Mouse (Mus musculus) kidney, embryonic 16.5 days (tissue): ENCODE results near the gene Ptpn7. TPM values are rescaled to one million over a fixed set of nuclear protein-coding genes. Genes with fewer than 3 reads are reported as not detected.
A peak's percentile ranks its signal among the peaks of the same experiment; 100 is the strongest.

Experiments
- ATAC-seq: fragments of 200-750 bp; cut with Nextera tagmentation; 2 replicates; pipeline ENCODE4 v1.8.0; 2017; ENCODE audit warnings: moderate TSS enrichment; ENCODE audit not compliant: low FRiP score, low TSS enrichment
- H3K27ac ChIP-seq: fragments of 300-500 bp; sonication (generic); 2 replicates; pipeline ENCODE4 v1.5.1; 2014; ENCODE audit warnings: low read length
- H3K27me3 ChIP-seq: fragments of 300-500 bp; sonication (generic); 2 replicates; pipeline ENCODE4 v1.6.1; 2014; ENCODE audit warnings: low read length, control low read depth, mixed read lengths; ENCODE audit not compliant: insufficient read depth
- H3K36me3 ChIP-seq: fragments of 300-500 bp; sonication (generic); 2 replicates; pipeline ENCODE4 v1.6.1; 2014; ENCODE audit warnings: low read length, control low read depth, mixed read lengths; ENCODE audit not compliant: insufficient read depth
- H3K4me1 ChIP-seq: fragments of 300-500 bp; sonication (generic); 2 replicates; pipeline ENCODE4 v1.6.1; 2014; ENCODE audit warnings: low read length, control low read depth, mixed read lengths; ENCODE audit not compliant: insufficient read depth
- H3K4me2 ChIP-seq: fragments of 300-500 bp; sonication (generic); replicated peaks from 2 replicates; pipeline ENCODE4 v1.6.1; 2014; ENCODE audit warnings: low read depth, low read length
- H3K4me3 ChIP-seq: fragments of 300-500 bp; sonication (generic); 2 replicates; pipeline ENCODE4 v1.5.1; 2014; ENCODE audit warnings: mild to moderate bottlenecking, low read length
- H3K9ac ChIP-seq: fragments of 300-500 bp; sonication (generic); replicated peaks from 2 replicates; pipeline ENCODE4 v1.6.1; 2014; ENCODE audit warnings: low read length
- H3K9me3 ChIP-seq: fragments of 300-500 bp; sonication (generic); 2 replicates; pipeline ENCODE4 v1.6.1; 2016; ENCODE audit warnings: low read length, control low read depth
- WGBS: fragments of 180-500 bp; shearing (Covaris S2); extraction: QIAGEN DNeasy Blood & Tissue Kit; methylation state at CpG from one replicate; pipeline ENCODE4 v1.1.7; 2014; 5-methylcytosine and 5-hydroxymethylcytosine counted together
- polyA plus RNA-seq: library from polyadenylated mRNA; unstranded; fragments of >200 nt; fragmentation: Nextera tagmentation; extraction: Ambion mirVana; gene quantifications from 2 replicates; pipeline ENCODE4 v1.2.1, GENCODE M21; 2015

The Ptpn7 gene
- polyA plus RNA-seq, 1 experiment from 2014 or later, result 1.6 TPM

DNA sequence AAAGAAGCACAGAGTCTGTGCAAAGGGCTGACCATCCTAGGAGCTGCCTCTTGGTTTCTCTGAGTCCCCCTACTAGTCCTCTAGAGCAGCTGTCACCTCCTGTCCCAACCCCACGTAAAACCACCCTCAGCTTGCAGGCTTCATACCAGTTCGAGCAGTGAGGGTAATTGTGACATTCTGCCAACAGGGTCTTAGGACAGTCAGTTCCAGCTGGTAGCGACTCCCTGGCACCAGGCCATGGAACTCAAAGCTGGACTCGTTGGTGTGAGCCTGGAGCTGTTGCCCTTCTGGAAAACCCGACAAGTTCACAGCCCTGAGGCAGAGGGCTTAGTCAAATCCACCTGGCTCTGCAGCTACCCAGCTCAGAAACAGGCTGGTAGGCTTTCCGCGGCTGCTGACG lies 6.5 kb upstream of the Ptpn7 start:
- Histone ChIP-seq H3K9me3 (no peaks in the 10 kb centered on the region), H3K36me3 (no peaks in the 10 kb centered on the region), H3K4me3 (no peak overlapping the region), H3K9ac (no peak overlapping the region), H3K27ac (no peak overlapping the region), H3K4me1 (peaks cover 25% of the 10 kb centered on the region), H3K4me2 (no peak overlapping the region), H3K27me3 (0 out of 2 replicates have a peak, but pooled peaks cover 3% of the 10 kb centered on the region)
- no peak for ATAC-seq
- WGBS, result 59% methylated on average over 8 of the region's 8 CpGs

GRCm38 (mm10) chr1:135126443-135127027 lies 6.0 kb upstream of the Ptpn7 start:
- no peaks in the 10 kb centered on the region for H3K36me3 ChIP-seq
- WGBS, result 37% methylated on average over 4 of the region's 4 CpGs
- H3K27ac ChIP-seq, result no peak overlapping the region

DNA sequence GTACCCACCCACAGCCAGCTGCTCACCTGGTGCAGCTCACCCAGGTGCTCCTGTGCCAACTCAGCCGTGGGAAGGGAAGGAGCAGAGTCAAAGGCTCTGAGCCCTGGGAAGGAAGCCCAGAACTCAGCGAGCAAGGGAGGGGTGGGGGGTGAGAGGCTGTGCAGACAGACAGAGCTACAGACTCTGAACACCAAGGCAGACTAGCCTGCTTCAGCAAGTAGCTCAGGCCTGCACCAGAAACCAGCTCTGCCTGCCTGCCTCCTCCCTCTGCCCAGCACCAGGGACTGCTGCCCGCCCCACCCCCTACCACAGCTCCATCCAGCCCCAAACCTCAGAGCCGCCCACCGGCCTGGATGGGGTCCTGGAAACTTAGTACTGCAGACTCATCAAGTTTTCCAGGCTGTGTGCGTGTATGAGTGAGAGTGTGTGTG lies 4.5 kb upstream of the Ptpn7 start:
- peak; percentile 9; the same call in 1 of the 2 replicates for ATAC-seq
- Histone ChIP-seq H3K9ac (no peak overlapping the region), H3K27me3 (0 out of 2 replicates have a peak, but pooled peaks cover 3% of the 10 kb centered on the region), H3K36me3 (no peaks in the 10 kb centered on the region), H3K9me3 (no peaks in the 10 kb centered on the region), H3K4me3 (no peak overlapping the region), H3K4me2 (no peak overlapping the region), H3K27ac (no peak overlapping the region), H3K4me1 (peaks cover 39% of the 10 kb centered on the region)
- WGBS, result 49% methylated on average over 6 of the region's 6 CpGs

More at GRCm38 (mm10) chr1:135126443-135127027, 6.0 kb upstream of the Ptpn7 start:
- H3K4me3 ChIP-seq, result no peak overlapping the region
- 0 out of 2 replicates have a peak, but pooled peaks cover 3% of the 10 kb centered on the region for H3K27me3 ChIP-seq
- no peaks in the 10 kb centered on the region for H3K9me3 ChIP-seq
- peaks cover 31% of the 10 kb centered on the region for H3K4me1 ChIP-seq
- H3K9ac ChIP-seq, result no peak overlapping the region
- no peak overlapping the region for H3K4me2 ChIP-seq
- no peak for ATAC-seq

GRCm38 (mm10) chr1:135128986-135129385 lies 3.5 kb upstream of the Ptpn7 start:
- Histone ChIP-seq H3K9me3 (no peaks in the 10 kb centered on the region), H3K4me3 (no peak overlapping the region), H3K4me2 (no peak overlapping the region), H3K27me3 (0 out of 2 replicates have a peak, but pooled peaks cover 3% of the 10 kb centered on the region), H3K9ac (no peak overlapping the region), H3K36me3 (no peaks in the 10 kb centered on the region), H3K4me1 (peaks cover 40% of the 10 kb centered on the region), H3K27ac (no peak overlapping the region; the same call in 1 of the 2 replicates)
- no peak for ATAC-seq
- 32% methylated on average over 9 of the region's 9 CpGs for WGBS

DNA sequence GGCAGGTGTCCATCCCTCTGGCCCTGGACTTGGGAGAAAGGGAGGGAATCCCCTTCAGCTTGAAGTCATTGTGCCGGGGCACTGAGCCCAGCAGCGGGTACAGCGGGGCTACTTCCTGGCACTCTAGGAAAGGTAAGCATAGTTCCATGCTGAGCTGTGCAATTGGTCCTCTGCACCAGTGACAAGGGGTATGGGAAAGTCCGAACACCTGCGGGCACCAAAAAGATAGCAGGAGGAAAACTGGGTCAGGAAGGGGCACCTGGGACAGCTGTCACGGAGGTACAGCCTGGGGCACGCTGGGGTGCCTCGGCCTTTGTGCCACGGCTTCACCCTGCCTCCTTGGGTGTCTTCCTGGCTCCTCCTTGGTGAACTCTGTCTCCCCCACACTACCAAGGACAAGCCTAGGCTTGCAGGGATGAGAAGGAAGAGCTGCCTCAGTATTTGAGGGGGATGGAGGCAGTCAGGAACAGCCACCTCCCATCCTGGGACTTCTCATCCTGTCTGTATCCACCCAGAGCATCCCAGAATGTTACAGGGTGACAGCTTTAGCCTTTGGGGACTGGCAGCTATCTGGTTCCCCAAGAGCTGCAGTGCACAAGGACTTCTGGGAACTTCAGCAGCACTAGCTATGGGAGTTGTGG lies 2.8 kb upstream of the Ptpn7 start:
- WGBS, result 65% methylated on average over 9 of the region's 9 CpGs
- 0 out of 2 replicates have a peak, but pooled peaks cover 3% of the 10 kb centered on the region for H3K27me3 ChIP-seq
- no peak overlapping the region for H3K4me3 ChIP-seq
- H3K9ac ChIP-seq, result no peak overlapping the region
- no peak for ATAC-seq
- no peak overlapping the region; the same call in 1 of the 2 replicates for H3K27ac ChIP-seq
- H3K36me3 ChIP-seq, result no peaks in the 10 kb centered on the region
- H3K4me1 ChIP-seq, result peaks cover 40% of the 10 kb centered on the region
- H3K4me2 ChIP-seq, result no peak overlapping the region
- no peaks in the 10 kb centered on the region for H3K9me3 ChIP-seq

DNA sequence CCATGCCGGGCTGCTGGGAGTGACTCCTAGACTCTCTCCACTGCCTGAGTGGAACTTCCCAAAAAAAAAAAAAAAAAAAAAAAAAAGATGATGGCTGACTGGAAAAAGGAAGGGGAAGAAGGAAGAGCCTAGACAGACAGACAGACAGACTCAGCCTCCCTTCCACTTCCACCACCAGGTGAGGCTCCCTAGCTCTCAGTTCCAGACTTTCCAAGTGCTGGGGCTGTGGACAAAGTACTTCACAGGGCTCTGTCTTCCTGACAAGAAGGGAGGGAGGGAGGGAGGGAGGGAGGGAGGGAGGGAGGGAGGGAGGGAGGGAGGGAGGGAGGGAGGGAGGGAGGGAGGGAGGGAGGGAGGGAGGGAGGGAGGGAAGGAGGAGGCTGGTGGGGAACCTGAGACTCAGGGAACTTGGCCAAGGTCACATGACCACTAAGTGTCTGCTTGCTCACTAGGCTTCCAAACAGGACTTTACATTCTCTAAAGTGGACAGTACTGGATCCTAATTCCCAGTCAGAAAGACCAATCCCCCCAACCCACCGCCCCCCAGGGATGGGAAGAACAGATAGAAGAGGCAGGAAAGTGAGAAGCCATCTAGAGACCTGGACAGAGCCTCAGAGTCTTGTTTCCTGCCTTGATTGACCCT lies 2.0 kb upstream of the Ptpn7 start:
- Histone ChIP-seq H3K27me3 (0 out of 2 replicates have a peak, but pooled peaks cover under 1% of the 10 kb centered on the region), H3K4me2 (no peak overlapping the region), H3K4me3 (no peak overlapping the region), H3K9me3 (no peaks in the 10 kb centered on the region), H3K36me3 (no peaks in the 10 kb centered on the region), H3K27ac (no peak overlapping the region), H3K4me1 (peaks cover 40% of the 10 kb centered on the region), H3K9ac (no peak overlapping the region)
- 65% methylated on average over 2 of the region's 2 CpGs for WGBS
- ATAC-seq, result no peak

- H3K27me3 ChIP-seq, result no peaks in the 10 kb centered on the region
- H3K4me3 ChIP-seq, result no peak overlapping the region
- H3K27ac ChIP-seq, result peak overlapping the region; percentile 46; the same call in 1 of the 2 replicates
- H3K4me1 ChIP-seq, result peaks cover 38% of the 10 kb centered on the region
- ATAC-seq, result 0 out of 2 replicates have a peak, but pooled peaks have one; percentile 17
- no peak overlapping the region for H3K4me2 ChIP-seq
- H3K9ac ChIP-seq, result peak overlapping the region; percentile 23; the same call in 1 of the 2 replicates
- no peaks in the 10 kb centered on the region for H3K9me3 ChIP-seq
- 25% methylated on average over 6 of the region's 6 CpGs for WGBS
- no peaks in the 10 kb centered on the region for H3K36me3 ChIP-seq
Observed at GRCm38 (mm10) chr1:135131034-135131433, 1.5 kb upstream of the Ptpn7 start.

DNA sequence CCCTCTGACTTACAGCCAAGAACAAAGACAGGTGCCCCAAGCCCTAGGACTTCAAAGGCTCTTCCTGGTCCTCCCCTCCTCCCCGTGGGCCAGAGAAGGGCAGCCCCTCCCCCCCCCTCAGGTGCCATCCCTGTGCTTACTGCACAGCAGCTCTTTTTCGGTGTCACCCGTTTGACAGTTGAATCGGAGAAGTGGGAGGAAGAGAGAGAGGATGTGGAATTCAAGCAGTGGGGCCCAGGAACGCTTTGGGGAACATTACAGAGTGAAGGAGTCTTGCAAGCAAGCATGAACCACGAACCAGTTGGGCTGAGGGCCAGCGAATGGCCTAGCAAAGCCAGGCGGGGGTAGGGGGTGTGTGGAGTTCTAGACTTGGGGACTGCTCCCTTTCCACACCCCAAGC lies 940 bp upstream of the Ptpn7 start:
- no peaks in the 10 kb centered on the region for H3K27me3 ChIP-seq
- no peaks in the 10 kb centered on the region for H3K36me3 ChIP-seq
- peak overlapping the region; percentile 46; the same call in 1 of the 2 replicates for H3K27ac ChIP-seq
- peaks cover 33% of the 10 kb centered on the region for H3K4me1 ChIP-seq
- no peak for ATAC-seq
- no peak overlapping the region for H3K4me2 ChIP-seq
- H3K4me3 ChIP-seq, result no peak overlapping the region
- no peaks in the 10 kb centered on the region for H3K9me3 ChIP-seq
- WGBS, result 45% methylated on average over 8 of the region's 8 CpGs
- H3K9ac ChIP-seq, result peak overlapping the region; percentile 23; the same call in 1 of the 2 replicates

DNA sequence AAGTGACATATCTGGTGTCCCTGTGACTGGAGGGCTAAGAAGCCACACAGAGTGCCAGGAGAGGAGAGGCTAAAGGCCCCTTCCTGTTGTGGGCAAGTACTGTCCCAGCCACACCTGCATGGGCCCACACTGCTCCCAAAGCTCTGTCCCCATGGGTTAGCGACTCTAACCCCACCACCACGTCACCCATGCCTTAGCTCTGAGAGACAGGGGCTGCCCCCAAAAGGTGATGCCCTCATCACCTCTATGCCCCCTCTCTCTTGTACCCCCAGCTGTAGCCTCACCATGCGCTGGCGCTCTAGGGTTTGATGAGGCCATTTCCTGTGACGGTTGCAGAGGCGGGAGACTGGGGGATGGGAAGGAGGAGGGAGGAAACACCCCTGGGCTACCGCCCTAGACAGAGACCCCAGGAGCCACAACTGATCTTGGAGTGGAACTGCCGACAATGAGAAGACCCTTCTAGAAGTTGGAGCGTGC lies 431 bp downstream of the Ptpn7 start:
- H3K4me1 ChIP-seq, result peaks cover 22% of the 10 kb centered on the region
- no peak overlapping the region for H3K4me2 ChIP-seq
- H3K27ac ChIP-seq, result no peak overlapping the region
- no peaks in the 10 kb centered on the region for H3K9me3 ChIP-seq
- H3K36me3 ChIP-seq, result no peaks in the 10 kb centered on the region
- ATAC-seq, result no peak
- H3K9ac ChIP-seq, result no peak overlapping the region
- H3K27me3 ChIP-seq, result no peaks in the 10 kb centered on the region
- 80% methylated on average over 9 of the region's 9 CpGs for WGBS
- H3K4me3 ChIP-seq, result no peak overlapping the region
